Mouse (Mus musculus): ENCODE data around the gene Tpm3.
A peak's percentile ranks its signal among the peaks of the same experiment; 100 is the strongest.

DNA sequence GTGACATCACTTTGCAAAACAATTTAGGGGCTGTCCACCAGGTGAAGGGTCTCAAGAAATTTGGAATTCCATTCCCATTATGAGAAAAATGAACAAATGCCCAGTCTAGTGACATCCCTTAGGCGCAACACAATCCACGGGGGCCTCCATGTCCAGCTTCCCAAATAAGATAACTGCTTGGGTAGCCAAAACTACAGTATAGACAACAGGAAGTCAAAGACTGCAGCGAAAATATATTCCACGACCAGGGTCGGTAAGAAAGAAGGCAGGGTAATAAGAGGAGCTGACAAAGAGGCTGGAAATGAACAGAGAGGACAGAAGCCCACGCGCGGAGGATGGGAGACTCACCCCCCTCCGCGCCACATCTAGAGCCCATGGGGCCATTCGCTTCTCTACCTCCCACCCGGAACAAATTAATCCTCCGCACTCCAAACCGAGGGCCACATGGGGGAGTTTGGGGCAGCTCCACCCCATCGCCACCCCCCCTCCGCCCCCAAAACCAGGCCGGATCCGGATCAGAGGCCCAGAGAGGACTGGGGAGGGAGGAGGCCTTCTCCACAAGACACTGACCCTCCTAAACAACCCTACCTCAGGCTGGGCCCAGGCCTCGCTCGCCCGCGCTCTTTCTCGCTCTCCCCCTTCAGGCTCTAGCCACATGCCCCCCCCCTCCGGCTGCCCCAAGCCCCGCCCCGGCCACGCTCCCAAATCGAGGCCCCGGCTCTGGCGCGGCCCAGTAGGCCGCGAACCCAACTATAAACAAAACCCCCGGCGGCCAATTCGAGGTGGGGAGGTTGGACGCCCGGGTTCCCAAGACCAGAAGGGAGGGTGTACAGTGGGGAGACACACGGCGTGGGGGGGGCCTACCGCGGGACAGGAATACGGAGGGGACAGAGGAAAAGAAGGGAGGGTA, 20.8 kb upstream of the Tpm3 start, which contains the start of gene 4933434E20Rik:
- TF ChIP-seq ZNF384 (IDR thresholded peaks at IDR 0.05; ENCODE audit: low read depth, low read length) (no peak), POLR2A (IDR thresholded peaks at IDR 0.05; ENCODE audit: low read depth, low read length) (no peak; the same call in 1 of the 2 replicates), MAX (IDR thresholded peaks at IDR 0.05; ENCODE audit: low read length) (peak; percentile 61; the same call in 1 of the 2 replicates)

Data from CH12.LX (cell line).